Mouse (Mus musculus) sigmoid colon, adult 10 weeks (tissue): Measurements from ENCODE around the gene Dmc1. TPM values are rescaled to one million over a fixed set of nuclear protein-coding genes. Genes with fewer than 3 reads are reported as not detected.

Experiments
- polyA plus RNA-seq: library from polyadenylated mRNA; stranded (reverse); fragments of 350-450 nt; fragmentation: Illumina TruSeq; extraction: RNeasy Lipid Tissue Mini Kit (QIAGEN cat#74804); gene quantifications from one replicate; pipeline ENCODE4 v1.2.3, GENCODE M21; 2014; ENCODE audit warnings: low read depth, low replicate concordance

Dmc1 gene
- 0.82 TPM for polyA plus RNA-seq

DNA sequence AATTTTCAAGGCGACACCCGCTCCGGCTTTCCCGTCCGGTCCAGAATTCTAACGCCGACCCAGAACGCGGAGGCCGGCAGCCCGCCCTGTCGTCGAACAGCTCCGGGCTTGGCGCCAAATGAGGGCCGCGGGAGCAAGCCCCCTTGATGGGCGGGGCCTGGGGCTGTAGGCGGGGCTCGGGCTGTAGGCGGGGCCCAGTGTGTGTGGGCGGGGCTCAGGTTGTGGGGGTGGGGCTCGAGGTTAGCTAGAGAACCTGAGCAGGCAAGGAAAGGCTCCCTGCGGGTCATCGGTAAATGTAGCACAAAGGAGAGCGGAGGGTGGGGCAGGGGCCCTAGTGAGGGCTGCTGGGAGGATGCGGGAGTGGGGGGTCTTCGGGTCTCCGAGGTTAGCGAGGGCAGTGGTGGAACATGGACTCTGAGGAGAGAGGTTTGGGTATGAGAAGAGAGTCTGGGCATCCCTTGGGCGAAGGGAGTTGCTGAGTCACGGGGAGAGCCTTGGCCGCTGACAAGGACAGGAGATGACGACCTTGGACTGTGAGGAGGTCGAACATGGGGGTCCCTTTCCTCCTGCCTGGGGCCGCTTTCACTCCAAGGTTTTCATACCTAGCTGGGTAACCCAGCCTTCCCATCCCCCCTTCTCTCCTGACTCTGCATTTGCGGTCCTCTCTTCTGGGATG is at the start of gene Dmc1:
TSS of gene Dmc1 (minus strand) at position 120 of the 676 bp plus-strand sequence.

DNA sequence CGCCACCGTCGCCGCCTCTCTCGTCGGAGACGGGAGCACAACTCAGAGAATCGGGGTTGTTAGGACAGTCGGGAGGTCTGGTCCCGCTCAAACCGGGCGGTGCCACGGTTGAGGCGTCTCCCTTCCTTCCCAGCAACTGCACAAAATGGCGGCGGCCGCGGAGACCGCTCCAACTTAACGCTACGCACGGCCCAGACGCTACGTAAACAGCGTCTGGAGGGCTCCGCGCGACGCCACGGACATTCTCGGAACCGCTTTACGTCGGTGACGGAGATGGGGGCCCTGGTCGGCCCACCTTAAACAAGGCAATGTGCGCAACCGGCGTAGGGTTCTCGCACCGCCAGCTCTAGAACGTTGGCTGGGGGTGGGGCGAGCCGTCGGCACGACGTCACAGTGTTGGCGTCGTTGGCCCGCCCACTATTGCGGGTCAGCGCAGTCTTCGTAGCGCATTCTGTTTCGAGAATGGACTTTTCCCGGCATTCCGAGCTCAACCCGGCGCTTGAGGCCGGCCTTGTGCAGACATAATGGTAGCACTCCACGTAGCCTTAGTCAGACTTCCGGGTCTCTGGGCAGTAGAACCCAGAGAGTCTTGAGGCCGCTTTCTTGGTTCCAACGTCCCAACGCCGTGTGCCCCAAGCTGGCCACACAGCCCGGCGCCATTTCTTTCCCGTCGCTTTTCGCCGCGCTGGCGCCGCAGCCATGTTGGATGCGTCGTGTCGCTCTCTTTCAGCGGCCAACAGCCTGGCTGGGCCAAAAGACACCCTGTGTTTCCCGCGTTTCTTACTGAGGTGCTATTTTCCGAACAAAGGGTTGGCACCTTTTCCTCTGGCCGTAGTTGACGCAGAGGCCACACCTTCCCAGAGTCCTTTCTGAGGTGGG is 58.3 kb downstream of the Dmc1 start, which contains the start of gene Ddx17:
TSS of gene Ddx17 (minus strand) at position 332 of the 879 bp plus-strand sequence.

GRCm38 (mm10) chr15:79516171-79517096 is 88.5 kb downstream of the Dmc1 start, which contains the start of gene Kdelr3:
TSS of gene Kdelr3 (plus strand) at chr15:79516411.

Other genes starting within 250 kb of the Dmc1 start
- 8.4 TPM for gene Tmem184b, start 201.5 kb downstream of the Dmc1 start, polyA plus RNA-seq
- gene Csnk1e, start 149.5 kb downstream of the Dmc1 start, polyA plus RNA-seq: 7.4 TPM
- gene Kcnj4, start 99.9 kb downstream of the Dmc1 start, polyA plus RNA-seq: not detected
- gene Kdelr3, start 88.7 kb downstream of the Dmc1 start, polyA plus RNA-seq: 17.9 TPM
- 534 TPM for gene Ddx17, start 58.4 kb downstream of the Dmc1 start, polyA plus RNA-seq
- gene Fam227a, start 53.8 kb upstream of the Dmc1 start, polyA plus RNA-seq: 3.1 TPM
- gene Cby1, start 54.1 kb upstream of the Dmc1 start, polyA plus RNA-seq: 1.1 TPM
- gene Tomm22, start 65.8 kb upstream of the Dmc1 start, polyA plus RNA-seq: 305 TPM
- gene Josd1, start 82.8 kb upstream of the Dmc1 start, polyA plus RNA-seq: 17.0 TPM
- 1.8 TPM for gene Gtpbp1, start 85.7 kb upstream of the Dmc1 start, polyA plus RNA-seq
- 13.4 TPM for gene Sun2, start 137.4 kb upstream of the Dmc1 start, polyA plus RNA-seq
- 1.1 TPM for gene Dnal4, start 172.7 kb upstream of the Dmc1 start, polyA plus RNA-seq
- gene Nptxr, start 199.7 kb upstream of the Dmc1 start, polyA plus RNA-seq: 0.44 TPM
- not detected for gene Npcd, start 229.1 kb upstream of the Dmc1 start, polyA plus RNA-seq
- gene Cbx6, start 229.6 kb upstream of the Dmc1 start, polyA plus RNA-seq: 2.2 TPM